Mouse (Mus musculus) E14TG2a.4 (cell line): Measurements from ENCODE around the gene 1700025B11Rik.
A peak's percentile ranks its signal among the peaks of the same experiment; 100 is the strongest.
"Not testable (repeated sequence)": the region's sequence is repeated elsewhere in the genome, so short reads cannot be mapped to it uniquely, and the experiment has no call there.

Source experiments
- H3K27me3 ChIP-seq: 2 replicates; pipeline ENCODE4 v1.6.1; 2014; ENCODE audit warnings: low read length, control low read depth; ENCODE audit not compliant: insufficient read depth
- H3K36me3 ChIP-seq: 2 replicates; pipeline ENCODE4 v1.6.1; 2014; ENCODE audit warnings: low read length, control low read depth; ENCODE audit not compliant: insufficient read depth
- H3K4me1 ChIP-seq: replicated peaks from 2 replicates; pipeline ENCODE4 v1.6.1; 2014; ENCODE audit warnings: low read depth, low read length, control low read depth
- H3K4me3 ChIP-seq: replicated peaks from 2 replicates; pipeline ENCODE4 v1.5.1; 2014; ENCODE audit warnings: mild to moderate bottlenecking, low read length
- H3K9me3 ChIP-seq: 2 replicates; pipeline ENCODE4 v1.6.1; 2014; ENCODE audit warnings: low read length, control low read depth
- CTCF ChIP-seq: conservative IDR thresholded peaks from 2 replicates; pipeline ENCODE4 v1.5.1; 2014; ENCODE audit warnings: low read length
- NANOG ChIP-seq: IDR thresholded peaks from 2 replicates; pipeline ENCODE4 v1.6.1; 2014; ENCODE audit warnings: borderline replicate concordance, low read length, mixed read lengths
- POU5F1 ChIP-seq: IDR thresholded peaks from 2 replicates; pipeline ENCODE4 v1.6.1; 2014; ENCODE audit warnings: low read length, borderline replicate concordance

Gene 1700025B11Rik

DNA sequence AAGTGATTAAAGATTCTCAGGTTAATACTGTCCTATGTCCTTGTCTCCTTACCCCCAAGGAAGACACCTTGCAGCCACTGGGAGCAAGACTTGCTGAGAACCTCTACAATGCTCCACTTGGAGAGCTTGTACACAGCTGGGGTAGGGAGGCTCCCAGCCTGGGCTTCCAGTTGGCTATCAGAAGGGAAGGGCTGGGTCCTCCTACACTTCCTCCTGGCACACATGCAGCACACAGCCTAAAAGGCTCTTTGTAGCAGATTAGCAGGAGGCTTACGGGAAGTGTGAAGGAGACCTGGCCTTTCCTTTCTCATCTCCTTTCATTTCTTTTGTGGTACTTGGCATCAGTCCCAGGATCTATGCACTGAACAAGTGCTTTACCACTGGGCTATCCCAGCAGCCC, 20.0 kb upstream of the 1700025B11Rik start:
- TF ChIP-seq NANOG, result no peak
- no peak for TF ChIP-seq POU5F1
- TF ChIP-seq CTCF, result no peak
- H3K4me3 ChIP-seq, result no peak overlapping the region
- H3K27me3 ChIP-seq, result 0 out of 2 replicates have a peak, but pooled peaks cover 3% of the 10 kb centered on the region
- H3K36me3 ChIP-seq, result no peaks in the 10 kb centered on the region
- no peaks in the 10 kb centered on the region for H3K4me1 ChIP-seq
- peaks cover 7% of the 10 kb centered on the region; the same call in 1 of the 2 replicates for H3K9me3 ChIP-seq

DNA sequence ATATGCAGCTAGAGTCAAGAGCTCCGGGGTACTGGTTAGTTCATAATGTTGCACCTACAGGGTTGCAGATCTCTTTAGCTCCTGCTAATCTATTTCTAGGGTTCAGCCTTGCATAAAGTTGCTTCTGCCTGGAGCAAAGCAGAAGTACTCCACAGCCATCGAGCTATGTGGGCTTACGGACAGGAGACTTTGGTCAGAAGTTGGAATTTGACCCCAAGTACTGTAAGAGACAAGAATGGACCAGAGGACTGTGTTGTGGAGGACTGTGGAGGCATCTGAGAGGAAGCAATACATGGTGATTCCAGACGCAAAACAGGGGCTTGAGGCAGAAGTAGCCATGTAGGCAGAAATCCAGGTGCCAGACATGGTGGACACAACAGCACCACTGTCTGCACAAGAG, 17.6 kb upstream of the 1700025B11Rik start:
- Histone ChIP-seq H3K9me3 (peaks cover 9% of the 10 kb centered on the region; the same call in 1 of the 2 replicates), H3K27me3 (no peaks in the 10 kb centered on the region), H3K4me1 (no peaks in the 10 kb centered on the region), H3K4me3 (no peak overlapping the region), H3K36me3 (no peaks in the 10 kb centered on the region)
- TF ChIP-seq NANOG (no peak), CTCF (no peak), POU5F1 (no peak)

DNA sequence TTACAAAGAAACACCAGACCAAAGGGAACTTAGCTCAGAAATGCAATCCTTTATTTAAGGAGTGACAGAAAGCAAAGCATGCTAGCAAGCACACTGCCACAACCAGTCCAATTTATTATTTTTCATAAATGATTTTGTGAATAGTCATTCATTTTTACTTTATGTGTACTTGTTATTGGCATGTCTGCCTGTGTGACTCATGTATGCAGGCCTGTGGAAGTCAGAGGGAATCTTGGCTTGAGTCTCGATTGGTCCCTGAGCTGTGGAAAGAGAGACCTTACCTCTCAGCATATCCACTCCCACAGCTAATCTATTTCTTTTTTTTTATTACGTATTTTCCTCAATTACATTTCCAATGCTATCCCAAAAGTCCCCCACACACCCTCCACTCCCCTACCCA, 17.1 kb upstream of the 1700025B11Rik start:
- no peaks in the 10 kb centered on the region for H3K27me3 ChIP-seq

DNA sequence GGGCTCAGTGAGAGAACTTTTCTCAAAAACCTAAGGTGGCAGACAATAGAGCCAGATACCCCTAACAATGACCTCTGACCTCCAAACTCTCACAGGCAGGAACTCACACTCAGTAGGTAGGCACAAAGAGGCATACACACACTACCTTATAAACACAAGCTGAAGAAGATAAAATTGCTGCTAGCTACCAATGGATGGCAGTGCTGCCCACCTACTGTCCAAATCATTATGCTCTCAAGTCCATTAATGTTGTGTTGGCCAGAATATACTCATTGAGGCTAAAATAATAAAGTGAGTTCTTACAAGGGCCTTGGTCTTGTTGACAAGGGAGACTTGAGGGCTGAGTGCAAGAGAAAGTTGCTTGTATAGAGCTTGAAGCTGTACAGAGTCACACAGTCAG, 1.5 kb upstream of the 1700025B11Rik start:
- peaks cover 7% of the 10 kb centered on the region for H3K9me3 ChIP-seq
- peaks cover 14% of the 10 kb centered on the region for H3K4me1 ChIP-seq
- H3K27me3 ChIP-seq, result no peaks in the 10 kb centered on the region
- TF ChIP-seq NANOG (no peak), CTCF (no peak), POU5F1 (no peak)
- H3K36me3 ChIP-seq, result no peaks in the 10 kb centered on the region
- H3K4me3 ChIP-seq, result no peak overlapping the region

More for the DNA sequence above, 17.1 kb upstream of the 1700025B11Rik start:
- peaks cover 14% of the 10 kb centered on the region; the same call in 1 of the 2 replicates for H3K9me3 ChIP-seq
- H3K4me3 ChIP-seq, result no peak overlapping the region
- no peaks in the 10 kb centered on the region for H3K4me1 ChIP-seq
- no peaks in the 10 kb centered on the region for H3K36me3 ChIP-seq
- no peak for TF ChIP-seq NANOG
- TF ChIP-seq CTCF, result no peak
- no peak for TF ChIP-seq POU5F1

DNA sequence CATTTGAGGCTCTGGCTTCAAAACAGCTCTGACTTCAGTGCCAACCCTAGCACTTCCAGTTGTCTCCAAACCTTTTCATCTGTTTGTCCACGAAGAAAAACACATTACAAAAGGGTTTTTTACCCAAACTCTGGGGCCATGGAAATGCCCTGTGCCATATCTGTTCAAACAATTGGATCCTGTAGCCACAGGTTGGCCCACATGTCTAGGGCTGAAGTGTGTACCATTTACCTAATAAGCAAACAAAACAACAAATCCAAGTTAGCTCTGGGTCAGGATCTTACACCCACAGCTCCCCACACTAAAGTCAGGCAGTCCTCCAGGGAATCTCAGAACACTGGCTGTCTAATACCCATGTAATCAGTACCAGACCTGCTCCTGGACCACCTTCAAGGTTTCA, 22.5 kb downstream of the 1700025B11Rik start:
- H3K27me3 ChIP-seq, H3K4me3 ChIP-seq, H3K9me3 ChIP-seq, H3K4me1 ChIP-seq, H3K36me3 ChIP-seq: not testable (repeated sequence)

DNA sequence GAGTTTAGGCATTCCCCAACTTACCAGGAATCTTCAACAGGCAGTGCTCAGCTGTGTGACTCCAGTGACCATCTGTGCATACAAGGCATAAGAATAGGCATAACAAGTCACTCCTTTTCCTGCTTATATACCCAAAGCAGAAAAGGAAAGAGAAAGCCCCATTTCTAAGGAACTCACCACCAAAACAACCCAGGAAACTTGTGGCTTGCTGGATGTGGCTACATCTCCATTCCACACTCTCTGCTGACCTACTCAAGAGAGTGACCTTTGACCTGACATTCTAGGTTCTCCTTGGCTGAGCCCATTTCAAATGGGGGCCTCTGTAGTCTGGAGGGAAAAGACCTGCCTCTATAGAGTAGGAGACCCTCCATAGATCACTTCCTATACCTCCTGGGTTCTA, 28.5 kb downstream of the 1700025B11Rik start, which contains the start of gene Apol7c:
Gene Apol7c (minus strand): TSS at position 101 of the 400 bp plus-strand sequence.
- Histone ChIP-seq H3K4me3 (no peak within 1 kb of the TSS), H3K27me3 (no peaks in the 10 kb centered on the region), H3K36me3 (no peaks in the 10 kb centered on the region), H3K9me3 (peaks cover 5% of the 10 kb centered on the region; the same call in 1 of the 2 replicates), H3K4me1 (no peaks in the 10 kb centered on the region)
- TF ChIP-seq POU5F1 (no peak), CTCF (no peak), NANOG (no peak)

DNA sequence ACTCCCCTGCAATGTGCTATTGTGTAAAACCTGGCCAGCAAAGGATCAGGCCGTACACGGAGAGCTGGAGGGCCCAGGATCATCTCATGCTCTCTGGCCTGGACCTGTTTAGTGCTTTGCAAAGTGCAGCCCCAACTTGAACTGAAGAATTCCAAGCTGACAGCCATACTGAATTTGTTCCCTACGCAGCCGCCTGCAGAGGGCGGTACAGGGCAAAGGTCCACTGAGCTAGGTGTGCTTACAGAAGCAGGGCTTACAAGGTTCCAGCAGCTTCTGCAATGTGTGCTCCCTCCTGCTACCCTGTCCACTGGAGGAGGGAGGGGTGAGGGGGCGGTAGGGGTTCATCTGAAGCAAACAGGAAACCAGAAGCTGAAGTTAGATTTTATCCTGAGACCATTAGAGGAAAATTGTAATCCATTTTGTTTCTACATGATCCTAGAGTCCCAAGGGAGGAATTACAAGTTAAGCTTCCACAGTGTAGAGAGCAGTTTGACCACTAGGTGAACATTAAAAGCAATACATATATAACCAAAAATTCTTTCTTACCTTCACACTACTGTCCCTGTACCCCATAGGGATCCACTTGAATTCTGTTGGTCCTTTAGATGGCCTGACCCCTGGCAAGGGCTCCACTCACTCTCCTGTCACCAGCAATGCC, 38.4 kb downstream of the 1700025B11Rik start:
- H3K36me3 ChIP-seq, H3K4me1 ChIP-seq, H3K27me3 ChIP-seq, H3K9me3 ChIP-seq, H3K4me3 ChIP-seq: not testable (repeated sequence)
- TF ChIP-seq CTCF, result peak; percentile 31

DNA sequence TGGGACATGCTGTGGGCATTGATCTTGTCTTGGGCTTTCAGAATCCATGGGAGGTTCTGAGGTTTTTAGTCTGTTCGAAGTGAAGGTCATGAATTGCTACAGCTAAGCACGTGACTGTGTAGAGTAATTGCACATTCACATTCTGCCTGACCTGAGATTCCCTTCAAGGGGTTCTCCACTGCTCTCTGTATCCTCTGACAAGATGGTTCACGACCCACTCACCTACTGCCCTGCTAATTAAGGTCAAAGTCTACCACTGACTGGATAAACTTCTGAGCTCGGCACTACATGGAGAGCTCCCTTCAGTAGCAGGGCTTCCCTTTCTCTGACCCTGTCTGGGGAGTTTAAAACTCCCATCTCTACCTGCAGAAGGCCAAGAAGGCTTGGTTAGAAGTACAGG, 41.1 kb downstream of the 1700025B11Rik start:
- H3K27me3 ChIP-seq, H3K36me3 ChIP-seq, H3K4me1 ChIP-seq, H3K9me3 ChIP-seq, H3K4me3 ChIP-seq: not testable (repeated sequence)
